Mouse (Mus musculus): ENCODE measurements around the gene Pkdcc.

DNA sequence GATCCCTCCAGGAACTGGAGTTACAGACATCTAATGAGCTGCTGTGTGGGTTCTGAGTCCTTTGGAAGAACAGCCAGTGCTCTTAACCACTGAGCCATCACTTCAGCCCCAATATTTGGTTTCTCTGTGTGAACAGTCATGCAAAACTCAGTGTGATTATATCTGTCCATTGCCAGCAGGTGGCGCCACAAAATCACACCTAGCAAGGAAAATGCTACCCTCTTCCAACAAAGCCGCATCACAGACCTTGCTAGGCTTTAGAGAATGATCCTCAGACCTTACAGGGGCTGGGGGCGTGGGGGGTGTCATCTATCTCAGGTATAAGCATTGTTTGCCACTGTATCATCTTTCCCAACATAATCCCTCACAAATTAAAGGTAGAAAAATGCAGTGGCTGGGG is 56.4 kb downstream of the Pkdcc start:
- peak; percentile 65 for TF ChIP-seq CTCF (IDR thresholded peaks at IDR 0.05; ENCODE audit: control insufficient read depth, insufficient read depth, low read length)
- no peak for TF ChIP-seq POLR2A (IDR thresholded peaks at IDR 0.05; ENCODE audit: borderline replicate concordance, control insufficient read depth, low read depth, low read length)

Data from bone marrow, adult 2 months (tissue).